Mouse (Mus musculus) CH12.LX (cell line): ENCODE measurements around the gene Serp1.

Source experiments
- CTCF ChIP-seq, 2 experiments: IDR thresholded peaks in 1 of 2; conservative IDR thresholded peaks in 1 of 2; 2 replicates each; pipeline ENCODE4 v1.5.1; 2011 to 2012; ENCODE audit warnings: low read depth in 2 of 2, low read length in 2 of 2, improper control_type of control experiment in 1 of 2, inconsistent platforms in 1 of 2, mild to moderate bottlenecking in 1 of 2, moderate library complexity in 1 of 2
- ELF1 ChIP-seq: IDR thresholded peaks from 2 replicates; pipeline ENCODE4 v1.6.1; 2014; ENCODE audit warnings: low read depth, mild to moderate bottlenecking, inconsistent platforms, low read length, improper control_type of control experiment
- GABPA ChIP-seq: IDR thresholded peaks from 2 replicates; pipeline ENCODE4 v1.6.1; 2012; ENCODE audit warnings: low read depth, low read length, improper control_type of control experiment, inconsistent platforms; ENCODE audit not compliant: insufficient replicate concordance
- HCFC1 ChIP-seq: IDR thresholded peaks from 2 replicates; pipeline ENCODE4 v1.6.1; 2012; ENCODE audit warnings: low read depth, mild to moderate bottlenecking, inconsistent platforms, low read length, improper control_type of control experiment
- JUN ChIP-seq: IDR thresholded peaks from 2 replicates; pipeline ENCODE4 v1.6.1; 2011; ENCODE audit warnings: low read depth, mild to moderate bottlenecking, low read length, improper control_type of control experiment, moderate library complexity; ENCODE audit not compliant: insufficient read depth
- JUND ChIP-seq: conservative IDR thresholded peaks from 2 replicates; pipeline ENCODE4 v1.6.1; 2011; ENCODE audit warnings: low read depth, low read length, improper control_type of control experiment
- KAT2A ChIP-seq: IDR thresholded peaks from 2 replicates; pipeline ENCODE4 v1.6.1; 2012; ENCODE audit warnings: low read length, improper control_type of control experiment, inconsistent platforms; ENCODE audit not compliant: insufficient replicate concordance
- MAX ChIP-seq: IDR thresholded peaks from 2 replicates; pipeline ENCODE4 v1.6.1; 2011; ENCODE audit warnings: low read length, improper control_type of control experiment
- MYC ChIP-seq: IDR thresholded peaks from 2 replicates; pipeline ENCODE4 v1.6.1; 2011; ENCODE audit warnings: low read depth, mild to moderate bottlenecking, improper control_type of control experiment, low read length
- POLR2A ChIP-seq: IDR thresholded peaks from 2 replicates; pipeline ENCODE4 v1.6.1; 2011; ENCODE audit warnings: low read depth, mild to moderate bottlenecking, improper control_type of control experiment, low read length
- POLR2AphosphoS2 ChIP-seq: IDR thresholded peaks from 2 replicates; pipeline ENCODE4 v1.6.1; 2011; ENCODE audit warnings: low read depth, low read length, improper control_type of control experiment
- RAD21 ChIP-seq: IDR thresholded peaks from 2 replicates; pipeline ENCODE4 v1.6.1; 2011; ENCODE audit warnings: low read depth, mild to moderate bottlenecking, low read length, improper control_type of control experiment, moderate library complexity

GRCm38 (mm10) chr3:58493621-58494020 lies 32.1 kb downstream of the Serp1 start:
- TF ChIP-seq POLR2A (no peak), CTCF (conservative IDR thresholded peaks at IDR 0.05 in 1 of 2, IDR thresholded peaks at IDR 0.05 in 1 of 2; ENCODE audit: low read depth in 2 of 2, low read length in 2 of 2) (no peak), JUN (no peak), ELF1 (no peak), HCFC1 (no peak), JUND (no peak), KAT2A (no peak), GABPA (no peak), MYC (no peak), MAX (no peak), RAD21 (no peak), POLR2AphosphoS2 (no peak)
